Mouse (Mus musculus): ENCODE data around the gene Lrrc19. TPM values are rescaled to one million over a fixed set of nuclear protein-coding genes. Genes with fewer than 3 reads are reported as not detected.

Gene Lrrc19
- not detected for total RNA-seq (2023)

DNA sequence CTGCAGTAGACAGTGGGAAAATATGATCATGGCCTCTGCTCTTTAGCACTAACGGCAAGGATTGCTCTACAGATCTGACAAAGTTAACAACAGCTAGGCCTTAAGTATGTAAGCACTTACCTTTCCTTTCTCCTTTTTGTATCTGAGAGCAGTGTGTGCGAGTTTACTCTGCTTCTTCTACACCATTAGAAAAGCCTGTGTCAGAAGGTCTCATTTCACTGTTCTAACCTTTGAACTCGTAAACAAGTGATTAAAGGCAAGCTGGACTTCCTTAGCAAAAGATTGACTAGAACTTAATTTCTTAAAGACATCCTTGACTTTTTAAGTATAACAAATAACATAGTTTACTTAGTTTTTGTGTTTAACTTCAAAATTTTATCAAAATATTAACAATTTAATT, at the start of gene Lrrc19:
TSS of gene Lrrc19 (minus strand) at position 225 of the 400 bp plus-strand sequence.

GRCm38 (mm10) chr4:94613972-94614626, 35.8 kb downstream of the Lrrc19 start, which contains the start of gene Ift74:
Gene Ift74 (plus strand): TSS chr4:94614491.

GRCm38 (mm10) chr4:94603031-94603629, 46.8 kb downstream of the Lrrc19 start, which contains the start of gene Plaa:
Gene Plaa (minus strand): TSS chr4:94603244.

Other genes with a start within 250 kb of the Lrrc19 start
- gene Gm10306, start 93.6 kb downstream of the Lrrc19 start, total RNA-seq (2023) = not detected
- 10.5 TPM for gene Caap1, start 93.3 kb downstream of the Lrrc19 start, total RNA-seq (2023)
- gene Plaa, start 46.9 kb downstream of the Lrrc19 start, total RNA-seq (2023) = 53.5 TPM
- 3.4 TPM for gene Ift74, start 35.7 kb downstream of the Lrrc19 start, total RNA-seq (2023)
- 0.12 TPM for gene Tek, start 89.1 kb upstream of the Lrrc19 start, total RNA-seq (2023)

Measured in CD4-positive naive resting alpha-beta T cell, adult 76 days (primary cell).